Mouse (Mus musculus) megakaryocyte, embryonic 14.5 days (primary cell): ENCODE data around the gene Arpc5l.

ENCODE experiments used
- FLI1 ChIP-seq: IDR thresholded peaks from 2 replicates; pipeline ENCODE4 v1.6.1; 2012; ENCODE audit warnings: low read length, inconsistent platforms, mixed read lengths
- GATA1 ChIP-seq: IDR thresholded peaks from 3 replicates; pipeline ENCODE4 v1.6.1; 2012; ENCODE audit warnings: mixed read lengths, low read length, inconsistent platforms, borderline replicate concordance

DNA sequence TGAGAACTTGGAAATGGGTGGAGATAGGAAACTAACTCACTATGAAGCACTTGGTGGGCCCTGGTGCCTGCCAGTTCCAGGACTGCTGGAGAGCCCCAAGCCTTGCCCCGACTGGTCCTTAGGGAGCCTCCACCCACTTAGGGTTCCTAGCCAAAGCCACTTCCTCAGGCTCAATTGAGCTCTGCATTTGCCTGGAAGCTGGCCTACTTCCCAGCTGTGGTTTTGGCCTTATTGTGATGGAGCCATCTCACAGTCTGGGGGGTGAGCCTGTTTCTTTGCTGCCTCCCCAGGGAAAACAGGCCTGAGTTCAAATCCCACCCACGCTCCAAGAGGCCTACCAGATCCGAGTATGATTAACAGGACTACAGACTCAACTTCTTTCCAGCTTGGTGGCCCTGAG, 18.6 kb upstream of the Arpc5l start:
- no peak for TF ChIP-seq GATA1
- no peak for TF ChIP-seq FLI1
